Mouse (Mus musculus) thymus, adult 2 months (tissue): ENCODE results near the gene Tpst1. TPM values are rescaled to one million over a fixed set of nuclear protein-coding genes. Genes with fewer than 3 reads are reported as not detected.

Source experiments
- DNase-seq: peaks from one replicate; pipeline ENCODE4 v3.0.0; 2021
- H3K27ac ChIP-seq: fragments of 200-500 bp; 2 replicates; pipeline ENCODE4 v1.5.1; 2012; ENCODE audit warnings: low read length, control low read depth; ENCODE audit not compliant: control insufficient read depth, insufficient read depth
- H3K27me3 ChIP-seq: fragments of 200-500 bp; 2 replicates; pipeline ENCODE4 v1.6.1; 2012; ENCODE audit warnings: mild to moderate bottlenecking, low read length, moderate library complexity, mixed read lengths; ENCODE audit not compliant: control insufficient read depth, insufficient read depth
- H3K36me3 ChIP-seq: fragments of 200-500 bp; 2 replicates; pipeline ENCODE4 v1.6.1; 2012; ENCODE audit warnings: mild to moderate bottlenecking, low read length, moderate library complexity; ENCODE audit not compliant: control insufficient read depth, insufficient read depth
- H3K4me1 ChIP-seq: fragments of 200-500 bp; replicated peaks from 2 replicates; pipeline ENCODE4 v1.6.1; 2012; ENCODE audit warnings: low read length; ENCODE audit not compliant: control insufficient read depth, insufficient read depth
- H3K4me3 ChIP-seq: fragments of 200-500 bp; 2 replicates; pipeline ENCODE4 v1.5.1; 2012; ENCODE audit warnings: mild to moderate bottlenecking, low read length, control low read depth, moderate library complexity; ENCODE audit not compliant: control insufficient read depth, insufficient read depth
- CTCF ChIP-seq: fragments of 200-500 bp; IDR thresholded peaks from 2 replicates; pipeline ENCODE4 v1.5.1; 2012; ENCODE audit warnings: mild to moderate bottlenecking, control low read depth, low read length, moderate library complexity, borderline replicate concordance; ENCODE audit not compliant: control insufficient read depth, poor library complexity, insufficient read depth; ENCODE audit errors: extremely low read depth
- POLR2A ChIP-seq: fragments of 200-500 bp; IDR thresholded peaks from 2 replicates; pipeline ENCODE4 v1.6.1; 2012; ENCODE audit warnings: mild to moderate bottlenecking, low read length, control low read depth, moderate library complexity; ENCODE audit not compliant: control insufficient read depth, poor library complexity, insufficient read depth; ENCODE audit errors: extremely low read depth
- WGBS: fragments of 180-500 bp; shearing (Covaris S2); methylation state at CpG from one replicate; pipeline ENCODE4 v1.1.7; 2018; 5-methylcytosine and 5-hydroxymethylcytosine counted together
- polyA plus RNA-seq: library from polyadenylated mRNA; depleted of rRNA; stranded (reverse); fragments of >200 nt; gene quantifications from 2 replicates; pipeline ENCODE4 v1.2.3, GENCODE M21; 2012; rRNA removed

Tpst1 gene
- polyA plus RNA-seq, 1 experiment = 8.4 TPM

GRCm38 (mm10) chr5:130185312-130185711, 112.2 kb downstream of the Tpst1 start:
- 90% methylated on average over 6 of the region's 6 CpGs for WGBS
- H3K4me1 ChIP-seq = no peaks in the 10 kb centered on the region

More at GRCm38 (mm10) chr5:130185312-130185711, 112.2 kb downstream of the Tpst1 start:
- no peak for DNase-seq
- no peak overlapping the region for H3K4me3 ChIP-seq
- no peaks in the 10 kb centered on the region for H3K27me3 ChIP-seq
- no peak overlapping the region for H3K27ac ChIP-seq
- peaks cover 3% of the 10 kb centered on the region; the same call in 1 of the 2 replicates for H3K36me3 ChIP-seq
- TF ChIP-seq CTCF = no peak
- TF ChIP-seq POLR2A = no peak

Other genes starting within 250 kb of the Tpst1 start
- 17.3 and 19.4 TPM in 2 replicates for gene Sumf2, start 226.3 kb upstream of the Tpst1 start, polyA plus RNA-seq
- gene Chchd2, start 185.9 kb upstream of the Tpst1 start, polyA plus RNA-seq = 1,121 and 1,221 TPM in 2 replicates
- 0.50 and 0.93 TPM in 2 replicates for gene Zbed5, start 177.6 kb upstream of the Tpst1 start, polyA plus RNA-seq
- gene Phkg1, start 174.8 kb upstream of the Tpst1 start, polyA plus RNA-seq = 1.3 and 3.6 TPM in 2 replicates
- gene Nupr1l, start 164.8 kb upstream of the Tpst1 start, polyA plus RNA-seq = 3.4 and 3.5 TPM in 2 replicates
- 20.9 and 24.2 TPM in 2 replicates for gene Vkorc1l1, start 131.4 kb upstream of the Tpst1 start, polyA plus RNA-seq
- 55.1 and 57.5 TPM in 2 replicates for gene Gusb, start 70.3 kb upstream of the Tpst1 start, polyA plus RNA-seq
- 33.0 and 40.4 TPM in 2 replicates for gene Asl, start 44.1 kb upstream of the Tpst1 start, polyA plus RNA-seq
- gene Crcp, start 44.0 kb upstream of the Tpst1 start, polyA plus RNA-seq = 17.0 and 17.5 TPM in 2 replicates
- 6.9 and 7.9 TPM in 2 replicates for gene Kctd7, start 71.5 kb downstream of the Tpst1 start, polyA plus RNA-seq
- 19.7 and 21.0 TPM in 2 replicates for gene Rabgef1, start 98.5 kb downstream of the Tpst1 start, polyA plus RNA-seq
- 31.8 and 44.4 TPM in 2 replicates for gene Tmem248, start 143.8 kb downstream of the Tpst1 start, polyA plus RNA-seq
- gene Sbds, start 182.2 kb downstream of the Tpst1 start, polyA plus RNA-seq = 24.4 and 24.8 TPM in 2 replicates
- gene Tyw1, start 182.3 kb downstream of the Tpst1 start, polyA plus RNA-seq = 15.4 and 15.6 TPM in 2 replicates